Mouse (Mus musculus) liver, adult 2 months (tissue): ENCODE data around the gene Fyb.

Experiments used
- CTCF ChIP-seq: fragments of 200-500 bp; IDR thresholded peaks from 2 replicates; pipeline ENCODE4 v1.5.1; 2011; ENCODE audit warnings: low read depth, low read length, control low read depth
- POLR2A ChIP-seq: fragments of 200-500 bp; IDR thresholded peaks from 2 replicates; pipeline ENCODE4 v1.6.1; 2011; ENCODE audit warnings: low read length, control low read depth; ENCODE audit not compliant: insufficient read depth; ENCODE audit errors: extremely low read depth

- TF ChIP-seq CTCF: no peak
- TF ChIP-seq POLR2A: no peak
These were observed 101.0 kb downstream of the Fyb start for GRCm38 (mm10) chr15:6623529-6624228.
